Mouse (Mus musculus) sigmoid colon, adult 10 weeks (tissue): ENCODE measurements around the gene Ceacam13. TPM values are rescaled to one million over a fixed set of nuclear protein-coding genes. Genes with fewer than 3 reads are reported as not detected.

Experiments
- polyA plus RNA-seq: library from polyadenylated mRNA; stranded (reverse); fragments of 350-450 nt; fragmentation: Illumina TruSeq; extraction: RNeasy Lipid Tissue Mini Kit (QIAGEN cat#74804); gene quantifications from one replicate; pipeline ENCODE4 v1.2.3, GENCODE M21; 2014; ENCODE audit warnings: low read depth, low replicate concordance

Ceacam13 gene
- polyA plus RNA-seq = 0.63 TPM

GRCm38 (mm10) chr7:18009589-18009988 lies at the start of gene Ceacam13:
TSS of gene Ceacam13 (plus strand) at chr7:18009889.

GRCm38 (mm10) chr7:17971824-17972223 lies 37.9 kb upstream of the Ceacam13 start, which contains the start of gene Ceacam11:
TSS of gene Ceacam11 (plus strand) at chr7:17972124.

GRCm38 (mm10) chr7:18065629-18066028 lies 55.9 kb downstream of the Ceacam13 start, which contains the start of gene Ceacam12:
TSS of gene Ceacam12 (plus strand) at chr7:18065929.

Other genes with a start within 250 kb of the Ceacam13 start
- not detected for gene Ceacam14, start 197.3 kb upstream of the Ceacam13 start, polyA plus RNA-seq
- not detected for gene Gm5155, start 138.1 kb upstream of the Ceacam13 start, polyA plus RNA-seq
- gene Ceacam11, start 37.8 kb upstream of the Ceacam13 start, polyA plus RNA-seq = not detected
- 1.8 TPM for gene Ceacam12, start 56.0 kb downstream of the Ceacam13 start, polyA plus RNA-seq
- not detected for gene Igfl3, start 166.6 kb downstream of the Ceacam13 start, polyA plus RNA-seq
- not detected for gene Mill1, start 235.5 kb downstream of the Ceacam13 start, polyA plus RNA-seq